Mouse (Mus musculus): ENCODE data around the gene Serpina16.

- TF ChIP-seq CTCF (IDR thresholded peaks at IDR 0.05; ENCODE audit: low read depth, low read length) = no peak
- no peak for TF ChIP-seq EP300 (IDR thresholded peaks at IDR 0.05; ENCODE audit: insufficient read depth, low read depth, low read length)
- TF ChIP-seq POLR2A (IDR thresholded peaks at IDR 0.05; ENCODE audit: insufficient read depth, low read length) = no peak
Measured at GRCm38 (mm10) chr12:103710405-103710804, 34.5 kb upstream of the Serpina16 start.

Measured in ES-Bruce4 (cell line).